Mouse (Mus musculus) CH12.LX (cell line): ENCODE data around the gene Dcaf6.

ENCODE experiments used
- CTCF ChIP-seq, 2 experiments: IDR thresholded peaks in 1 of 2; conservative IDR thresholded peaks in 1 of 2; 2 replicates each; pipeline ENCODE4 v1.5.1; 2011 to 2012; ENCODE audit warnings: low read depth in 2 of 2, low read length in 2 of 2, improper control_type of control experiment in 1 of 2, inconsistent platforms in 1 of 2, mild to moderate bottlenecking in 1 of 2, moderate library complexity in 1 of 2
- ETS1 ChIP-seq: conservative IDR thresholded peaks from 2 replicates; pipeline ENCODE4 v1.6.1; 2012; ENCODE audit warnings: low read depth, mild to moderate bottlenecking, inconsistent platforms, low read length, improper control_type of control experiment, moderate library complexity
- HCFC1 ChIP-seq: IDR thresholded peaks from 2 replicates; pipeline ENCODE4 v1.6.1; 2012; ENCODE audit warnings: low read depth, mild to moderate bottlenecking, inconsistent platforms, low read length, improper control_type of control experiment
- JUN ChIP-seq: IDR thresholded peaks from 2 replicates; pipeline ENCODE4 v1.6.1; 2011; ENCODE audit warnings: low read depth, mild to moderate bottlenecking, low read length, improper control_type of control experiment, moderate library complexity; ENCODE audit not compliant: insufficient read depth
- JUND ChIP-seq: conservative IDR thresholded peaks from 2 replicates; pipeline ENCODE4 v1.6.1; 2011; ENCODE audit warnings: low read depth, low read length, improper control_type of control experiment
- POLR2A ChIP-seq: IDR thresholded peaks from 2 replicates; pipeline ENCODE4 v1.6.1; 2011; ENCODE audit warnings: low read depth, mild to moderate bottlenecking, improper control_type of control experiment, low read length

DNA sequence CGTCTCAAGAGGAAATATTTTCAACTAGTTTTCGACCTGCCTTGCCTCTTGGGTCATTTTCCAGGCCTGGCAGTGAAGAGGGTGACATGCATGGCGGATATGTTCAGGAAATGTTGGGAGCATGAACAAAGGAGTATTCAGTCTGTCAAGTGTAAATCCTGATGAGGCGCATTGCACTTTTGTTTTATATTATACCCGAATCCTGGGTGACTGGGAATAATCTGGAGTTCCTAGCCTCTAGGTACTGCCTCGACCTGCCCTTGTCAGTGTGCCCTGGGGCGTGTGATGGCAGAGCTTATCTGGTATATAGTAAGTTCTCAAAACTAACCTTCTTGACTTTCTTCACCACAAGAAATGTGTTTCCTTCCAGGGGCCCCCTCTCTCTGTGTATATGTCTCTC lies 176.2 kb downstream of the Dcaf6 start:
- TF ChIP-seq JUN (no peak), ETS1 (no peak), POLR2A (no peak), HCFC1 (no peak), JUND (no peak), CTCF (conservative IDR thresholded peaks at IDR 0.05 in 1 of 2, IDR thresholded peaks at IDR 0.05 in 1 of 2; ENCODE audit: low read depth in 2 of 2, low read length in 2 of 2) (no peak)
